Mouse (Mus musculus) CH12.LX (cell line): Measurements from ENCODE around the gene Spaca9. TPM values are rescaled to one million over a fixed set of nuclear protein-coding genes. Genes with fewer than 3 reads are reported as not detected.
A peak's percentile ranks its signal among the peaks of the same experiment; 100 is the strongest.

ENCODE experiments used
- DNase-seq: peaks from one replicate; pipeline ENCODE4 v3.0.0-alpha.2; 2013; ENCODE audit errors: extremely low read depth
- H3K27ac ChIP-seq: 2 replicates; pipeline ENCODE4 v1.5.1; 2012; ENCODE audit warnings: low read depth, mild to moderate bottlenecking, control low read depth, moderate library complexity; ENCODE audit not compliant: insufficient read depth
- H3K27me3 ChIP-seq: replicated peaks from 2 replicates; pipeline ENCODE3; 2012; ENCODE audit warnings: inconsistent platforms
- H3K36me3 ChIP-seq, 2 experiments: replicated peaks in 1 of 2; 2 replicates each; pipeline versions ENCODE3 to v1.6.1; 2012; ENCODE audit warnings: inconsistent platforms in 1 of 2, low read length in 1 of 2, mild to moderate bottlenecking in 1 of 2, mixed read lengths in 1 of 2, moderate library complexity in 1 of 2; ENCODE audit not compliant: control insufficient read depth in 1 of 2, insufficient read depth in 1 of 2
- H3K4me1 ChIP-seq, 2 experiments: 2 replicates each; pipeline ENCODE4 v1.6.1; 2012; ENCODE audit warnings: inconsistent platforms in 1 of 2, moderate library complexity in 1 of 2; ENCODE audit not compliant: insufficient read depth in 2 of 2, control insufficient read depth in 1 of 2
- H3K4me2 ChIP-seq: 2 replicates; pipeline ENCODE4 v1.6.1; 2012; ENCODE audit warnings: low read depth, mild to moderate bottlenecking, control low read depth; ENCODE audit not compliant: poor library complexity, insufficient read depth, severe bottlenecking
- H3K4me3 ChIP-seq, 3 experiments: fragments of 150-350 bp in 1 of 3; sonication (generic) in 1 of 3; replicated peaks in 1 of 3; 2 replicates each; pipeline versions ENCODE3 to v1.5.1; 2011 to 2012; ENCODE audit warnings: low read depth in 2 of 3, low read length in 2 of 3, mild to moderate bottlenecking in 2 of 3, moderate library complexity in 2 of 3, control low read depth in 1 of 3, improper control_type of control experiment in 1 of 3, inconsistent platforms in 1 of 3, mixed read lengths in 1 of 3; ENCODE audit not compliant: poor library complexity in 1 of 3
- H3K79me2 ChIP-seq: replicated peaks from 2 replicates; pipeline ENCODE4 v1.6.1; 2012; ENCODE audit warnings: mild to moderate bottlenecking, moderate library complexity; ENCODE audit not compliant: control insufficient read depth, poor library complexity, insufficient read depth, severe bottlenecking; ENCODE audit errors: extremely low read depth
- H3K9ac ChIP-seq: 2 replicates; pipeline ENCODE4 v1.6.1; 2012; ENCODE audit warnings: low read depth, mild to moderate bottlenecking, control low read depth, moderate library complexity; ENCODE audit not compliant: insufficient read depth
- H3K9me3 ChIP-seq: replicated peaks from 2 replicates; pipeline ENCODE3; 2012; ENCODE audit warnings: low read length, inconsistent platforms, mixed read lengths
- CHD2 ChIP-seq: IDR thresholded peaks from 2 replicates; pipeline ENCODE4 v1.6.1; 2011; ENCODE audit warnings: low read length, improper control_type of control experiment
- ELF1 ChIP-seq: IDR thresholded peaks from 2 replicates; pipeline ENCODE4 v1.6.1; 2014; ENCODE audit warnings: low read depth, mild to moderate bottlenecking, inconsistent platforms, low read length, improper control_type of control experiment
- ETS1 ChIP-seq: conservative IDR thresholded peaks from 2 replicates; pipeline ENCODE4 v1.6.1; 2012; ENCODE audit warnings: low read depth, mild to moderate bottlenecking, inconsistent platforms, low read length, improper control_type of control experiment, moderate library complexity
- JUN ChIP-seq: IDR thresholded peaks from 2 replicates; pipeline ENCODE4 v1.6.1; 2011; ENCODE audit warnings: low read depth, mild to moderate bottlenecking, low read length, improper control_type of control experiment, moderate library complexity; ENCODE audit not compliant: insufficient read depth
- JUND ChIP-seq: conservative IDR thresholded peaks from 2 replicates; pipeline ENCODE4 v1.6.1; 2011; ENCODE audit warnings: low read depth, low read length, improper control_type of control experiment
- KAT2A ChIP-seq: IDR thresholded peaks from 2 replicates; pipeline ENCODE4 v1.6.1; 2012; ENCODE audit warnings: low read length, improper control_type of control experiment, inconsistent platforms; ENCODE audit not compliant: insufficient replicate concordance
- MAFK ChIP-seq: IDR thresholded peaks from 2 replicates; pipeline ENCODE4 v1.6.1; 2011; ENCODE audit warnings: low read length, improper control_type of control experiment; ENCODE audit not compliant: insufficient replicate concordance
- MYC ChIP-seq: IDR thresholded peaks from 2 replicates; pipeline ENCODE4 v1.6.1; 2011; ENCODE audit warnings: low read depth, mild to moderate bottlenecking, improper control_type of control experiment, low read length
- PAX5 ChIP-seq: IDR thresholded peaks from 2 replicates; pipeline ENCODE4 v1.6.1; 2012; ENCODE audit warnings: low read length, inconsistent platforms, mixed read lengths
- RAD21 ChIP-seq: IDR thresholded peaks from 2 replicates; pipeline ENCODE4 v1.6.1; 2011; ENCODE audit warnings: low read depth, mild to moderate bottlenecking, low read length, improper control_type of control experiment, moderate library complexity
- SMC3 ChIP-seq: IDR thresholded peaks from 2 replicates; pipeline ENCODE4 v1.6.1; 2011; ENCODE audit warnings: low read depth, low read length, improper control_type of control experiment
- TBP ChIP-seq: conservative IDR thresholded peaks from 2 replicates; pipeline ENCODE4 v1.6.1; 2011; ENCODE audit warnings: low read depth, low read length, improper control_type of control experiment
- TCF12 ChIP-seq: IDR thresholded peaks from 2 replicates; pipeline ENCODE4 v1.6.1; 2014; ENCODE audit warnings: low read depth, mild to moderate bottlenecking, inconsistent platforms, low read length, improper control_type of control experiment
- USF1 ChIP-seq: IDR thresholded peaks from 2 replicates; pipeline ENCODE4 v1.6.1; 2014; ENCODE audit warnings: low read depth, mild to moderate bottlenecking, inconsistent platforms, low read length, improper control_type of control experiment
- ZKSCAN1 ChIP-seq: IDR thresholded peaks from 2 replicates; pipeline ENCODE4 v1.6.1; 2012; ENCODE audit warnings: low read depth, inconsistent platforms, low read length, improper control_type of control experiment, borderline replicate concordance
- dilution Hi-C: fragments of 300-500 bp; cut with MboI; formaldehyde crosslinking; loops from 2 replicates; pipeline ENCODE4 v1.14.3; 2020; ENCODE audit warnings: low sequenced_read_pairs; ENCODE audit not compliant: extremely low pct_unique_long_range_greater_than_20kb, extremely low pct_ligation_motif_present
- in situ Hi-C: fragments of 300-500 bp; cut with MboI; formaldehyde crosslinking; loops from 3 replicates; pipeline ENCODE4 v1.14.3; 2019; ENCODE audit warnings: low sequenced_read_pairs, low pct_ligation_motif_present, low pct_unique_long_range_greater_than_20kb, mixed read lengths
- polyA plus RNA-seq: library from polyadenylated mRNA; unstranded; fragments of >175 nt; gene quantifications from 2 replicates; pipeline ENCODE4 v1.2.1, GENCODE M21; 2012; ENCODE audit warnings: low read depth; ENCODE audit not compliant: insufficient read length
- total RNA-seq, 2 experiments: library from RNA; depleted of rRNA; stranded (reverse); fragments of 300-350 nt in 1 of 2; fragments of >200 nt in 1 of 2; gene quantifications; 2 replicates each; pipeline ENCODE4 v1.2.3; 2012 to 2014

Gene Spaca9
- total and polyA plus RNA-seq, 3 experiments: 9.2 to 13.1 (median 9.8) TPM

GRCm38 (mm10) chr2:28740159-28740558 is 40.6 kb upstream of the Spaca9 start (continued):
- no peak for TF ChIP-seq RAD21
- TF ChIP-seq MAFK: peak; percentile 55; the same call in 1 of the 2 replicates
- TF ChIP-seq ZKSCAN1: no peak
- TF ChIP-seq JUN: peak; percentile 74
- TF ChIP-seq TBP: peak; percentile 97
- TF ChIP-seq USF1: no peak
- TF ChIP-seq PAX5: no peak
- TF ChIP-seq SMC3: no peak
- TF ChIP-seq ETS1: peak; percentile 79; the same call in 1 of the 2 replicates
- TF ChIP-seq KAT2A: no peak
- TF ChIP-seq MYC: no peak; the same call in none of the 2 replicates
- TF ChIP-seq, all 38 proteins: peak for 21

- no peak for DNase-seq
- Histone ChIP-seq H3K36me3 (peaks cover 0 to 2% of the 10 kb centered on the region in 2 experiments), H3K4me3 (no peak overlapping the region), H3K9ac (no peak overlapping the region), H3K79me2 (no peaks in the 10 kb centered on the region), H3K27me3 (no peaks in the 10 kb centered on the region), H3K9me3 (no peaks in the 10 kb centered on the region), H3K4me1 (peaks cover 16 to 37% of the 10 kb centered on the region in 2 experiments), H3K27ac (no peak overlapping the region), H3K4me2 (no peak overlapping the region)
- no peak for TF ChIP-seq ELF1
- in situ Hi-C loops (no loop called here), dilution Hi-C loops (no loop called here)
These were observed 37.6 kb upstream of the Spaca9 start for GRCm38 (mm10) chr2:28737112-28737511.

GRCm38 (mm10) chr2:28730676-28731075 is 31.1 kb upstream of the Spaca9 start:
- no peaks in the 10 kb centered on the region for H3K36me3 ChIP-seq
- in situ Hi-C loops: no loop called here
- H3K9ac ChIP-seq: no peak overlapping the region
- no peak overlapping the region for H3K4me3 ChIP-seq
- dilution Hi-C loops: no loop called here
- no peak overlapping the region for H3K4me2 ChIP-seq
- TF ChIP-seq CHD2 (no peak), JUND (no peak), TCF12 (no peak)
- no peaks in the 10 kb centered on the region for H3K27me3 ChIP-seq
- DNase-seq: no peak
- H3K9me3 ChIP-seq: no peaks in the 10 kb centered on the region
- no peak overlapping the region for H3K27ac ChIP-seq
- no peaks in the 10 kb centered on the region for H3K79me2 ChIP-seq
- peaks cover 4 to 24% of the 10 kb centered on the region in 2 experiments; a peak in 2 of 4 replicates for H3K4me1 ChIP-seq
